Mouse (Mus musculus) macrophage (primary cell): ENCODE data around the gene Sh3bgrl. TPM values are rescaled to one million over a fixed set of nuclear protein-coding genes. Genes with fewer than 3 reads are reported as not detected.

Source experiments
- H3K27ac ChIP-seq: fragments of 350-480 bp; formaldehyde crosslinking; 2 replicates; pipeline ENCODE4 v1.9.0; 2021
- H3K36me3 ChIP-seq: fragments of 350-480 bp; formaldehyde crosslinking; 2 replicates; pipeline ENCODE4 v1.9.0; 2021; ENCODE audit errors: inconsistent target
- H3K4me3 ChIP-seq: fragments of 350-480 bp; formaldehyde crosslinking; 2 replicates; pipeline ENCODE4 v1.9.0; 2021; ENCODE audit errors: inconsistent target
- H3K79me2 ChIP-seq: fragments of 350-480 bp; formaldehyde crosslinking; 2 replicates; pipeline ENCODE4 v1.9.0; 2021; ENCODE audit errors: inconsistent target
- WGBS: methylation state at CpG from one replicate; pipeline ENCODE4 v1.1.7; 2026; ENCODE audit warnings: inconsistent platforms; ENCODE audit not compliant: missing documents; 5-methylcytosine and 5-hydroxymethylcytosine counted together
- polyA plus RNA-seq: library from polyadenylated mRNA; stranded (reverse); fragments of 250-400 nt; gene quantifications from 3 replicates; pipeline ENCODE4 v1.2.4, GENCODE M21; 2018; ENCODE audit warnings: inconsistent platforms

Gene Sh3bgrl
- polyA plus RNA-seq, 1 experiment from 2014 or later = 315 TPM

GRCm38 (mm10) chrX:109145779-109146178, 50.6 kb downstream of the Sh3bgrl start:
- 82% methylated on average over 4 of the region's 6 CpGs for WGBS
- H3K36me3 ChIP-seq = no peaks in the 10 kb centered on the region
- H3K27ac ChIP-seq = peak overlapping the region; percentile 51; the same call in 1 of the 2 replicates
- peaks cover 94% of the 10 kb centered on the region for H3K79me2 ChIP-seq
- H3K4me3 ChIP-seq = no peak overlapping the region

DNA sequence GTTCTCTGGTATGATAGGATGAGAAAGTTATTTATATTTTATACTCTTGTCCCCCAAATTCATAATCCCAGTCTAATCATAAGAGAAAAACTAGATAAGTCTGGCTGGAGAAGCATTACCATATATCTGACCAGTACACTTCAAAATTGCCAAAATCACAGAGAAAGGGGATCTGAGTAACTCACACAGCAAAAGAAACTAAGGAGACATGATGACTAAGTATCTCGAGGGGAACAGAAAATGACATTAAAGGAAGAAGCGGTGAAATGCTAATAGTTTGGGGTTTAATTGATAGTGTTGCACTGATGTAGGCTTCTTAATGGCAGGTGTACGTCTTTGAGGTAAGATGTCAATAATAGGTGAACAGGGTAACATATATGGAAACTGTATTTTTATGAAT, 51.9 kb downstream of the Sh3bgrl start:
- Histone ChIP-seq H3K4me3 (no peak overlapping the region), H3K27ac (peak overlapping the region; percentile 51), H3K79me2 (peaks cover 87% of the 10 kb centered on the region), H3K36me3 (no peaks in the 10 kb centered on the region)
- 55% methylated on average over 3 of the region's 3 CpGs for WGBS

DNA sequence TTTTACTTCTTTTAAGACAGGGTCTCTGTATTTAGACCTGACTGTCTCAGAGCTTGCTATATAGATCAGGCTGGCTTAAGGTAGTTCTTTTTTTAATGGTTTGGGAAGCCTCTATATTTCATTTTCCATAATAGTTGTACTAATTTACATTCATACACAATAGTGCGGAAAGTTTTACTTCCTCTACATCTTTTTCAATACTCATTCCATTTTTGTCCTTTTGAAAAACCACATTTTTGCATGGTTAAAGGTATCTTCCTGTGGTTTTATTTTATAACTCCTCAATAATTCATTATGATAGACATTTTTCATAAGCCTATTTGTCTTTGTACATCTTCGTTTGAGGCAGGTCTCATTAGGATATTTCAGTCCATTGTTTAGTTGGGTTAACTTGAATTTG, 56.1 kb downstream of the Sh3bgrl start:
- Histone ChIP-seq H3K4me3 (no peak overlapping the region), H3K79me2 (peaks cover 46% of the 10 kb centered on the region), H3K27ac (no peak overlapping the region), H3K36me3 (no peaks in the 10 kb centered on the region)
- WGBS = 100% methylated on average over 1 of the region's 2 CpGs

DNA sequence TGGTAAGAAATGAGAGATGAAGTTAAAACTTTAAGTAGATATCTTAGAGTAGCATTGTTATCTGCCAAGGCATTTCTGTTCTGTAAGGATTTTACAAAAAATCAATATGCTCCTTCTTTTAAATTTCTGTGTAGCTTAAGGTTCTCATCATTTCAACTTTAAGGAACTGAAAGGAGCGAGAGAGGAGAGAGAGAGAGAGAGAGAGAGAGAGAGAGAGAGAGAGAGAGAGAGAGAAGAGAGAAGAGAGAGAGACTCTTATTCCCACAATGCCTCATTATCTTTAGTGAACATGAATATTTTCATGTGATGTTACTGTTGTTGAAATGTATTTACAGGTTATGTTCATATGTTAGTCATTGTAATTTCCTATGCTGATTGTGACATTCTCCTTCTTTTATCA, 65.2 kb downstream of the Sh3bgrl start:
- Histone ChIP-seq H3K79me2 (no peaks in the 10 kb centered on the region), H3K36me3 (no peaks in the 10 kb centered on the region), H3K4me3 (no peak overlapping the region), H3K27ac (no peak overlapping the region)
- no CpG with 5 or more reads among the region's 1 CpGs for WGBS

- no peak overlapping the region for H3K4me3 ChIP-seq
- H3K27ac ChIP-seq = no peak overlapping the region
- 82% methylated on average over 4 of the region's 4 CpGs for WGBS
- H3K36me3 ChIP-seq = no peaks in the 10 kb centered on the region
- H3K79me2 ChIP-seq = no peaks in the 10 kb centered on the region
Measured at GRCm38 (mm10) chrX:109160901-109161300, 65.7 kb downstream of the Sh3bgrl start.

- no peak overlapping the region for H3K4me3 ChIP-seq
- no peaks in the 10 kb centered on the region for H3K36me3 ChIP-seq
- no peak overlapping the region for H3K27ac ChIP-seq
- no peaks in the 10 kb centered on the region for H3K79me2 ChIP-seq
- 63% methylated on average over 1 of the region's 2 CpGs for WGBS
Measured at GRCm38 (mm10) chrX:109175038-109175437, 79.9 kb downstream of the Sh3bgrl start.

- H3K79me2 ChIP-seq = no peaks in the 10 kb centered on the region
- no peaks in the 10 kb centered on the region for H3K36me3 ChIP-seq
- WGBS = 66% methylated on average over 3 of the region's 3 CpGs
- H3K27ac ChIP-seq = no peak overlapping the region
- no peak overlapping the region for H3K4me3 ChIP-seq
Measured at GRCm38 (mm10) chrX:109175470-109175869, 80.3 kb downstream of the Sh3bgrl start.

DNA sequence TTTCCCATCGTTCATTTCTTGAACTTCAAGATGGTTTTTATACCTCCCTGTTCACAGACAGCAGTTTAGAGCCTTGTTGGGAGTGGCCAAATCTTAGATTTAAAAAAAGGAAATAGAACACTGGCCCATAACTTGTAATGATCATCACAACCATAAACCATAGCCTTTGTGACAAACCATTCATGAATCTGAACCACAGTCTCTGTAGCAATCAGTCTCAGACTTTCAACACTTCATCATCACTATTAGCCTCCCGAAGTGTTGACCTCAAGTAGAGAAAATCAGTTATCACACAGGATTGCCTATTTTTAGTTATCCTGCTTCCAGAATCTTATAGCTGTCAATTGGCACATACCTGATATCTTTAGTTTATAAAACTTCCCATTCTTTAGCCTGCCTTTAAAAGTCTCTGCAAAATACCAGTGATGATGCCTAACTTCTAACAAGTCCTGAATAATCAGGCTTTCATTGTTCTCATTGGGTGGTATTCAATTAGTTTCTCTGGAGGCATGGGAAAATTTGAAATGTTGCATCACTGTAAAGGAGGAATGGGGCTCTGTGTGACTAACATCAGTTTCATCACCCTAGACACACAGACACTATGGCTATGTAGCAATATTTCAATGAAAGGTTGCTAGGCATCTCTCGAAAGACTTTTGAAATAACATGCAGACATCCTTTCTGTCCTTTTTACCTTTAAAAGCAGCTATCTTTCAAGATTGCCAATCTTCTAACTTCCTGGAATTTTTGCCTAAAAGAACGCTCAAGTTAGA, 89.7 kb downstream of the Sh3bgrl start:
- H3K36me3 ChIP-seq = no peaks in the 10 kb centered on the region
- no peaks in the 10 kb centered on the region for H3K79me2 ChIP-seq
- no peak overlapping the region for H3K4me3 ChIP-seq
- 69% methylated on average over 4 of the region's 4 CpGs for WGBS
- H3K27ac ChIP-seq = no peak overlapping the region

- Histone ChIP-seq H3K4me3 (no peak overlapping the region), H3K79me2 (no peaks in the 10 kb centered on the region), H3K36me3 (no peaks in the 10 kb centered on the region), H3K27ac (peak overlapping the region; percentile 87)
- WGBS = 42% methylated on average over 4 of the region's 4 CpGs
Measured at GRCm38 (mm10) chrX:109189607-109190006, 94.4 kb downstream of the Sh3bgrl start.

- WGBS = 64% methylated on average over 3 of the region's 4 CpGs
- Histone ChIP-seq H3K27ac (peak overlapping the region; percentile 87), H3K36me3 (no peaks in the 10 kb centered on the region), H3K79me2 (no peaks in the 10 kb centered on the region), H3K4me3 (no peak overlapping the region)
Measured at GRCm38 (mm10) chrX:109190969-109191368, 95.8 kb downstream of the Sh3bgrl start.

- no peak overlapping the region for H3K4me3 ChIP-seq
- H3K27ac ChIP-seq = peak overlapping the region; percentile 87
- H3K79me2 ChIP-seq = no peaks in the 10 kb centered on the region
- no peaks in the 10 kb centered on the region for H3K36me3 ChIP-seq
- WGBS = 48% methylated on average over 4 of the region's 4 CpGs
Measured at GRCm38 (mm10) chrX:109191436-109191835, 96.3 kb downstream of the Sh3bgrl start.

- WGBS = 26% methylated on average over 4 of the region's 4 CpGs
- Histone ChIP-seq H3K79me2 (peaks cover 32% of the 10 kb centered on the region; the same call in 1 of the 2 replicates), H3K4me3 (peak within 1 kb of the TSS; percentile 29), H3K27ac (peak within 1 kb of the TSS; percentile 54), H3K36me3 (no peaks in the 10 kb centered on the region)
Measured at GRCm38 (mm10) chrX:109196468-109196867, 101.3 kb downstream of the Sh3bgrl start, which contains the start of gene Gm6377. Gene Gm6377 (plus strand): TSS chrX:109196756.

DNA sequence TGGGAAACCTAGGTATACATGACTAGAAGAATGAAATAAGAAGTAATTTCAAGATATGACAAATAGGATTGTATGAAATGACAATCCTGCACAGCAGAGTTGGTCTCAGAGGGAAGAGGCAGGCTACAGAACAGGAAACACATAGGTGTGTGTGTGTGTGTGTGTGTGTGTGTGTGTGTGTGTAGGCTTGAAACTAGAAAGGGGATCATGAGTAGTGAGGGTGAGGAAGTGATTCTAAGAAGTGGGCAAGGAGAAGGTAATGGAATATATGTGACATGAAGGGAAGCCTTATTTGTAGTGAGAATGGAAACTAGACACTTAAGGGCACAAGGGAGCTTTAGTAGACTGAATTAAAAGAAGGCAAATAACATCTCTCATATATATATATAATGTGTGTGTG, 112.7 kb downstream of the Sh3bgrl start:
- no peak overlapping the region for H3K27ac ChIP-seq
- H3K36me3 ChIP-seq = no peaks in the 10 kb centered on the region
- no peaks in the 10 kb centered on the region for H3K79me2 ChIP-seq
- no peak overlapping the region for H3K4me3 ChIP-seq

GRCm38 (mm10) chrX:109228720-109229119, 133.6 kb downstream of the Sh3bgrl start:
- Histone ChIP-seq H3K36me3 (no peaks in the 10 kb centered on the region), H3K79me2 (no peaks in the 10 kb centered on the region), H3K27ac (no peak overlapping the region), H3K4me3 (no peak overlapping the region)
- 56% methylated on average over 1 of the region's 1 CpGs for WGBS

GRCm38 (mm10) chrX:109235383-109236036, 140.3 kb downstream of the Sh3bgrl start:
- H3K79me2 ChIP-seq = no peaks in the 10 kb centered on the region
- 100% methylated on average over 3 of the region's 3 CpGs for WGBS
- H3K36me3 ChIP-seq = no peaks in the 10 kb centered on the region
- no peak overlapping the region for H3K4me3 ChIP-seq
- no peak overlapping the region for H3K27ac ChIP-seq
